Mouse (Mus musculus) embryo, embryonic 11 days (tissue): ENCODE measurements at regions not wholly inside any gene's neighbourhood (a gene's known extent, or its start where the extent isn't known, plus 50 kb on each side); places are given as distances from the start of the nearest gene placed in this dataset.

Experiments used
- DNase-seq: peaks from one replicate; pipeline ENCODE4 v3.0.0-alpha.2; 2015

DNA sequence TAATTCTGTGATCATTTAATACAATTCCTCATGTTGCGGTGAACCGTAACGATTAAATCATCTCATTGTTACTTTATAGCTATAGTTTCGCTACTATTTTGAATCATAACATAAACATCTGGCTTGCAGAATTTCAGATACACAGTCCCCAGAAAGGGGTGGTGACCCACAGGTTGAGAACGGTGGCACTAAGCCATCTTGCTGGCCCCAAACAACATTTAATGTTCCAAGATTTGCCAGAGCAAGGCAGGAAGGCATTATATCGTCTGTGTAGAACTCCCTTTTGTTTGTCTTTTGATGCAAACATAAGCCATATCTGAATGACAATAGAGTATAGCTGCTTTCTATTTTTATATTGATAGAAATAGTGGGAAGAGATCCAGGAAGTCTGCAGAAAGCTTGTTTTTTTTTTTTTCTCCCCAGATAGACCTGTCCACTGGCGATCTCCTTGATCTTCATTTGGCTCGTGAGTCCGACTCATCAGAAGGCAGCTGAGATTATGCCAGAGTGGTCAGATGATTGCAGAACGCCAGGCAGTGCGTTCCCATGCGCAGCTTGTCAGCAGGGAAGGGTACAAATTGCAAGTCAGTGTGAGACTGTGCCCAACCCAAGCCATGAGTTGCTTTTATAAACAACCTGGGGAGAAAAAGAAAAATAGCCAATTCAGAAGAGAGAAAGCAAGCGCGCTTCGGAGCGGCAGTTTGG, 213.9 kb downstream of the Dok5 start:
- no peak for DNase-seq

DNA sequence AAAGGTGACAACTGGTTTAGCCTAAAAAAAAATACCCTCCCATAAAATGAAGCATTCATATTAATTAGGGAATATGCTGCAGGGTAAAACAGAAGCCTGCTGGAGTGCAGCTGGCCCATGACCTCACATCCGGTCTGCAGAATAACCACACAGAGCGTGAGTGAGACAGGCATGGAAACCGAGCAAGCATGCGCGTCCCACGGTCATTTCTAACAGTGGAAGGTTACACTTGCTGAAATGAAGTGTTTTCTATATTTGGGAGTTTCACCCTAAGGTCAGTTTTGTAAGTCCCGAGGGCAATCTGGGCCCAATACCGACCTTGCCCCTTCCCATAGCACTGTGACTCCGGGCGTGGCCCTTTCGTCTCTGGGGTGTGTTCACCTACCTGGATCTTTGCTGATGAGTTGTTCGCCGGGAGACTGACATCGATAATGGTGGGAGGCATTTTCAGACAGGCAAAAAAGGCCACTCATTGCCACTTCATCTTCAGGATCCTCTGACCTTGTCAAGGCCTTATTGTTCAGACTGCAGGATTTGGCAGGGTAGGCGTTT, 214.6 kb downstream of the Dok5 start:
- DNase-seq = no peak

GRCm38 (mm10) chr2:170947236-170947635, 215.6 kb downstream of the Dok5 start:
- DNase-seq = no peak

DNA sequence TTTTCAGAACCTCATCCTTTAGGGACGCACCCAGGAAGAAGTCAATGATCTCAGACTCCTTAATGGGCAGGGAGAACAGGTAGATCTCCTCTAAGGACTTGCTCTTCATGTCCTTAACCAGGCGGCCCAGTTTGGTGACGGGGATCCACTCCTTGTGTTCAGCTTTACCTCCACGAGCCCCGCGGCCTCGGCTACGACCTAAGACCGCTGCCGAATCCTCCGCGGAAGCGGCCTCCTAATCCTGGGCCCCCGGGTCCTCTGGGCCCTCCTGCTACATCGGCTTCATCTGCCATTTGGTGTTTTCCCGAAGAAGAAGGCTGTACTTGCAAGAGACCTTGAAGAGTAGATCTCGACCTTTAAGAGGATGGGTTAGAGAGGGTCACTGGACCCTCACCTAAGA, 223.0 kb downstream of the Dok5 start:
- DNase-seq = no peak

- no peak for DNase-seq
Observed at GRCm38 (mm10) chr2:170956766-170957165, 225.2 kb downstream of the Dok5 start.

- no peak for DNase-seq
Observed at GRCm38 (mm10) chr2:170960396-170960795, 228.8 kb downstream of the Dok5 start.

DNA sequence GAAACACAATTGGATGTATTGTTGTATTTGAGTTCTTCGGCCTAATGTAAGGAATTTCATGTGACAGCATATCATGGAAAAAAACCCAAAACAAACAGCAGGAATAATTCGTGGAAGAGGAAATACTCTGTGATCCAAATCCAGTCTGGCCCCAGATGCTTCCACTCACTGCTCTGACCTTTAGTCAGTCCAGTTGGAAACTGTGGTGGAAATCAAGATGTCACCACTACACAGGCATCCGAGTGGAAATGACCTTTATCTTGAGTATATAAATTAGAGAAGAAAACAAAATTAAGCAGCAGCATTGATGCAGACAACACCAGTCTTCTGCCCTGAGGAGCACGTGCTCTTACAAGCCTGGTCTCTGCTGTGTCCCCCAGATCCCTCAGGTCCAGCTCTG, 230.9 kb downstream of the Dok5 start:
- no peak for DNase-seq

DNA sequence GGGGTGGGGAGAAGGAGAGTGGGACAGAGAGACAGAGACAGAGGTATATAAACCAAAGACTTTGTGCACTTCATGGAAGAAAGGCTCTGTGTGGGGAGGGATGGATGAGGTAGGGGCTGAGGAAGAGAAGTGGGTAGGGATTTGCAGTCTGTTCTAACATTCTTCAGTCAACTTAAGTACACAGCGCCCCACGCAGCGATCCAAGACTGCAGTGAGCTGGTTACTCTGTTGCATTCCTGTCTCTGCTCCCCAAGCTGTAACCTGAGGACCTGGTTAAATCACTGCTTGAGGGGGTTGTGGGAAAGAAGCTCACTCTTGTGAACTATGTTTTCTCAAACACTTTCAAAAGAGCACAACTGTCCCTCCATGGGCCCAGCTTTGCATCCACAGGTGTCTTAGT, 237.8 kb downstream of the Dok5 start:
- DNase-seq = peak; percentile 34

GRCm38 (mm10) chr2:170985357-170985756, 253.8 kb downstream of the Dok5 start:
- no peak for DNase-seq

GRCm38 (mm10) chr2:170998378-170998777, 266.8 kb downstream of the Dok5 start:
- no peak for DNase-seq

- no peak for DNase-seq
Observed at GRCm38 (mm10) chr2:171000165-171000564, 268.6 kb downstream of the Dok5 start.

GRCm38 (mm10) chr2:171028481-171028880, 296.9 kb downstream of the Dok5 start:
- no peak for DNase-seq
